Mouse (Mus musculus): ENCODE measurements around the gene Psmg4. TPM values are rescaled to one million over a fixed set of nuclear protein-coding genes. Genes with fewer than 3 reads are reported as not detected.

The Psmg4 gene
- polyA plus RNA-seq, 1 experiment from 2014 or later: 62.9 TPM

DNA sequence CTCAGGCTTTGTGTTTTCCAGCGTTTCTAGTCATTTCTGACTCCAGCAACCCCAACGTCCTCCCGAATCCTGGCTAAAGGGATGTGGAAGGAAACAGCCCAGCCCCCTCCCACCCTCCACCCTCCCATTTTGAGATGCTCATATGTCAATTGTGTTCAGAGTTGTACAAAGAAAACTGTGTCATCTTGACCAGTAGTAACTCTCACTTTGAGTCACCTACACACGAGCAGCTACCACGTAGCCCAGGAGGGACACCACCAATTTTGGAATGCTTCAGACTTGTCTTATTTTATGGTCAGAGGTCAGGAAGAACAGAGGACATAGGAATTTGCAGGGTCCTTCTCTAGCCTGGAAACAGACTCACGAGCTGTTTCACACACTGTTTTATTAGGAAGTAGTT is 11.3 kb downstream of the Psmg4 start:
- H3K36me3 ChIP-seq (ENCODE audit: control insufficient read depth, insufficient read depth, low read length): no peaks in the 10 kb centered on the region
- no peak overlapping the region for H3K4me3 ChIP-seq (replicated peaks; ENCODE audit: low read length)
- H3K9me3 ChIP-seq (replicated peaks; ENCODE audit: control insufficient read depth, low read length): no peaks in the 10 kb centered on the region
- no peak overlapping the region for H3K9ac ChIP-seq (ENCODE audit: low read length)
- no peaks in the 10 kb centered on the region for H3K4me1 ChIP-seq (ENCODE audit: control insufficient read depth, insufficient read depth, low read length)
- ATAC-seq (ENCODE audit: insufficient read depth, low FRiP score): no peak
- H3K27ac ChIP-seq (ENCODE audit: low read length): no peak overlapping the region
- 93% methylated on average over 6 of the region's 6 CpGs for WGBS
- H3K27me3 ChIP-seq (ENCODE audit: control insufficient read depth, insufficient read depth, low read length): no peaks in the 10 kb centered on the region
- no peak overlapping the region for H3K4me2 ChIP-seq (ENCODE audit: low read depth, low read length)

DNA sequence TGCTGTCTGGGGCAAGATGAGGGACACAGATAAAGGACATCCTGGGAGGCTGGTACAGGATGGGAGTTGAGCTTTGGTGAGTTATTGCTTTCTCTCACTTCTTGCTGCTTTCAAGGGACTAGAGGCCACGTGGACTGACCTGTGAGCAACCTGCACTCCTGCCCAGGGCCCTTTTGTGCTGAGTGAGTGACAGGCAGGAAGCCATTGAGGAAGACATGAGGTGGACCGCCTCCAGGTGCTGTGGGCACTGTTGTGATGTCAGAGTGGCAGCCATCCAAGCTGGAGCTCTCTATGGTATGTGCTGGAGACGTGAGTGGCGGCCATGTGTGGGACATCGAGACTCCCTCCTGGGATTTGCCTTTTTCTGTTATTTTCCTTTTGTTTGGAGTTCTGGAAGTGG is 18.9 kb downstream of the Psmg4 start:
- Histone ChIP-seq H3K36me3 (ENCODE audit: control insufficient read depth, insufficient read depth, low read length) (0 out of 2 replicates have a peak, but pooled peaks cover 4% of the 10 kb centered on the region), H3K4me3 (replicated peaks; ENCODE audit: low read length) (no peak overlapping the region), H3K9me3 (replicated peaks; ENCODE audit: control insufficient read depth, low read length) (no peaks in the 10 kb centered on the region), H3K27ac (ENCODE audit: low read length) (no peak overlapping the region), H3K4me2 (ENCODE audit: low read depth, low read length) (no peak overlapping the region), H3K9ac (ENCODE audit: low read length) (no peak overlapping the region), H3K4me1 (ENCODE audit: control insufficient read depth, insufficient read depth, low read length) (no peaks in the 10 kb centered on the region), H3K27me3 (ENCODE audit: control insufficient read depth, insufficient read depth, low read length) (no peaks in the 10 kb centered on the region)
- WGBS: 77% methylated on average over 5 of the region's 5 CpGs
- no peak for ATAC-seq (ENCODE audit: insufficient read depth, low FRiP score)

DNA sequence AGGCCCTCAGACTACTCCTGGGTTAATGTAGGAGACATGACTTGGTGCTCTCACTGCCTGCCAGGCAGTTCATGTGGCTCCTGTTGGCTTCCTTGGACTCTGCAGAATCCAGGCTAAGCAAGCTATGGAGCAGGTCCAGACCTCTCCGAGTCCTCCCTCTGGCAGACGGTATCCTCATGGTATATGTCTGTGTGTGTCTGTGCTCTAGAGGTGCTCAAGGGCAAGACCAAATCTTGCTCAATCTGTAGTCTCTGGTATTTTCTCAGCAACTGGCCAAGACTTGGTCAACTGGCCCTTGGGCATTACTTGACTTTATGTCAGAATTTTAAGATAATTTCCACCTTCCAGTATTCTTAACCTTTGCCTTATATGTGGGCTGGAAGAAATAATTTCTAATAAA is 22.6 kb downstream of the Psmg4 start:
- H3K9ac ChIP-seq (ENCODE audit: low read length): no peak overlapping the region
- H3K27ac ChIP-seq (ENCODE audit: low read length): no peak overlapping the region
- no peak overlapping the region for H3K4me3 ChIP-seq (replicated peaks; ENCODE audit: low read length)
- H3K4me1 ChIP-seq (ENCODE audit: control insufficient read depth, insufficient read depth, low read length): no peaks in the 10 kb centered on the region
- H3K36me3 ChIP-seq (ENCODE audit: control insufficient read depth, insufficient read depth, low read length): 0 out of 2 replicates have a peak, but pooled peaks cover 4% of the 10 kb centered on the region
- no peaks in the 10 kb centered on the region for H3K27me3 ChIP-seq (ENCODE audit: control insufficient read depth, insufficient read depth, low read length)
- H3K9me3 ChIP-seq (replicated peaks; ENCODE audit: control insufficient read depth, low read length): no peaks in the 10 kb centered on the region
- ATAC-seq (ENCODE audit: insufficient read depth, low FRiP score): no peak
- whole genome bisulfite sequencing: 84% methylated on average over 2 of the region's 2 CpGs
- H3K4me2 ChIP-seq (ENCODE audit: low read depth, low read length): no peak overlapping the region

DNA sequence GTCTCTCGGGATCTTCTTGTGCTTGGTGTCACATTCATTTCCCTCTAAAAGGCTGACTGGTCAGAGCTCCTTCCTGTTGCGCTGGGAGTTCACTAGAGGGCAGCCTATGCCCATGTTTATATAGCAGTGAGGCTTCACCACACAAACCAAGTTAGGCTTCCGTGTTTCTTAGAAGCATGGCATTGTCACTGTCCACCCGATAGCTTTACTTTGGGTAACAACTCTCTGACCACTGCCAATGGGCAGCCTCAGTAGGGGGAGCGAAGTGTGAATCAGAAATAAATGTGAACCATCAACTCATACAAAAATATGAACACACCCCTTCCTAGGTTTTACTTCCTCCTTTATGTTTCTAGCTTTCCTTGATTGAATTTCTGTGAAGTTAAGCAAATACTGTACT is 24.8 kb downstream of the Psmg4 start:
- no peak overlapping the region for H3K4me3 ChIP-seq (replicated peaks; ENCODE audit: low read length)
- no peaks in the 10 kb centered on the region for H3K36me3 ChIP-seq (ENCODE audit: control insufficient read depth, insufficient read depth, low read length)
- peak; percentile 72; the same call in 1 of the 2 replicates for ATAC-seq (ENCODE audit: insufficient read depth, low FRiP score)
- H3K9me3 ChIP-seq (replicated peaks; ENCODE audit: control insufficient read depth, low read length): no peaks in the 10 kb centered on the region
- H3K9ac ChIP-seq (ENCODE audit: low read length): no peak overlapping the region
- H3K27me3 ChIP-seq (ENCODE audit: control insufficient read depth, insufficient read depth, low read length): no peaks in the 10 kb centered on the region
- H3K4me1 ChIP-seq (ENCODE audit: control insufficient read depth, insufficient read depth, low read length): no peaks in the 10 kb centered on the region
- no peak overlapping the region for H3K27ac ChIP-seq (ENCODE audit: low read length)
- H3K4me2 ChIP-seq (ENCODE audit: low read depth, low read length): peak overlapping the region; percentile 29; the same call in 1 of the 2 replicates
- WGBS: 10% methylated on average over 5 of the region's 5 CpGs

DNA sequence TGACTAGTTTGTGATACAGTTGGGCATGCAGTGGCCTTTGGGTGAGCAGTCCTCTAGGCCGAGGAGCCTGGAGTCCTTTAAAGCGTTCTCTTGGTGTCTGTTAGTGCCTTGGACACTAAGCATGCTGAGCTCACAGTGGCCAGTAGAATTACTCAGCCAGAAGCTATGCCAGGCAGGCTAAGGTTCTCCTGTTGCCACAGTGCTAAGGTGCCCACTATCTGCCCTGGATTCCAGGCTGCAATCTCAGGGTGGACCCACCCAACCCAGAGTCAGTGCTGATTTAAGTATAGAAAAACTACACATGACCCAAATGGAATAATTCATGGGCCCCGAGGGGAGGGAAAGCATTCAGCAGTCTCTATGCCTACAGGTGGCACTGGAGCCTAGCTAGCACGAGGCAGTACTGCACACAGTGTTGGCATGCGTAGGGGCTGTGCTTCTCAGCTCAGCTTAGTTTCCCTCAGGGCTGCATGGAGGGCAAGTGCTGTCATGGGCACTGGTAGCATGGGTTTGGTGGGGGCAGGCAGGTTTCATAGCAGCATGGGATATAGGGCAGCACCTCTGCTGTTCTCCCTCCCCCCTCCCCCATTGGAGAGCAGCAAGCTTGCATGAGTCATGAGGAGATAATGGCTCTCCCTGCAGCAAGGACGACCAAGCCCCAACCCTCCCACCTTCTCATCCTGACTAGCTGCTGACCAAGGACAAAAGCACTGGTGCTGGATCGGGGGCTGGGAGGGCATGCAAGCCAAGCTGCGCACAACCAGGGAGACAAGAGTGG is 29.8 kb downstream of the Psmg4 start:
- WGBS: 70% methylated on average over 8 of the region's 8 CpGs
- H3K4me3 ChIP-seq (replicated peaks; ENCODE audit: low read length): no peak overlapping the region
- no peak overlapping the region for H3K27ac ChIP-seq (ENCODE audit: low read length)

DNA sequence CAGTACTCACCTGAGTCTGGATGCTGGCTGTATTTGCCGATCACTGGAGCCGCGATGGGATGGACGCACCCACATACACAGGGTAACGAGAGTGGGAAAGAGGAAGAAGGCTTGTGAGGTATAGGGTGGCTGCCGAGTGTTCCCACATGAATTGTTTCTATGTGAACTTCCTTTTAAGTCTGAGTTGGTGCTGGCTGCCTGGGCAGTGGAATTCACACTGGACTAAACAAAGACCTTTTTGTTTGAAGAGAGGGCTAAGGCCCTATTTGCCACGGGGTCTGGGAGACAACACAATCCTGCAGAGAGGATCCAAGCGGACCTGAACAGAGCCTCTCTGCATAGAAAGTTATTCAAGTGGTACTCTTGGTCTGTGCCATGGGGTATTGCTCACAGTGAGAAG is 30.6 kb downstream of the Psmg4 start:
- Histone ChIP-seq H3K36me3 (ENCODE audit: control insufficient read depth, insufficient read depth, low read length) (peaks cover 8% of the 10 kb centered on the region), H3K27me3 (ENCODE audit: control insufficient read depth, insufficient read depth, low read length) (no peaks in the 10 kb centered on the region), H3K27ac (ENCODE audit: low read length) (0 out of 2 replicates have a peak overlapping the region, but pooled peaks have one; percentile 5), H3K4me3 (replicated peaks; ENCODE audit: low read length) (no peak overlapping the region), H3K9me3 (replicated peaks; ENCODE audit: control insufficient read depth, low read length) (no peaks in the 10 kb centered on the region), H3K4me2 (ENCODE audit: low read depth, low read length) (no peak overlapping the region), H3K9ac (ENCODE audit: low read length) (no peak overlapping the region), H3K4me1 (ENCODE audit: control insufficient read depth, insufficient read depth, low read length) (no peaks in the 10 kb centered on the region)
- ATAC-seq (ENCODE audit: insufficient read depth, low FRiP score): no peak
- WGBS: 58% methylated on average over 8 of the region's 8 CpGs

More for the DNA sequence above, 29.8 kb downstream of the Psmg4 start:
- Histone ChIP-seq H3K4me2 (ENCODE audit: low read depth, low read length) (no peak overlapping the region), H3K9me3 (replicated peaks; ENCODE audit: control insufficient read depth, low read length) (no peaks in the 10 kb centered on the region), H3K9ac (ENCODE audit: low read length) (no peak overlapping the region), H3K4me1 (ENCODE audit: control insufficient read depth, insufficient read depth, low read length) (no peaks in the 10 kb centered on the region), H3K27me3 (ENCODE audit: control insufficient read depth, insufficient read depth, low read length) (no peaks in the 10 kb centered on the region), H3K36me3 (ENCODE audit: control insufficient read depth, insufficient read depth, low read length) (peaks cover 8% of the 10 kb centered on the region)
- ATAC-seq (ENCODE audit: insufficient read depth, low FRiP score): peak; percentile 65

DNA sequence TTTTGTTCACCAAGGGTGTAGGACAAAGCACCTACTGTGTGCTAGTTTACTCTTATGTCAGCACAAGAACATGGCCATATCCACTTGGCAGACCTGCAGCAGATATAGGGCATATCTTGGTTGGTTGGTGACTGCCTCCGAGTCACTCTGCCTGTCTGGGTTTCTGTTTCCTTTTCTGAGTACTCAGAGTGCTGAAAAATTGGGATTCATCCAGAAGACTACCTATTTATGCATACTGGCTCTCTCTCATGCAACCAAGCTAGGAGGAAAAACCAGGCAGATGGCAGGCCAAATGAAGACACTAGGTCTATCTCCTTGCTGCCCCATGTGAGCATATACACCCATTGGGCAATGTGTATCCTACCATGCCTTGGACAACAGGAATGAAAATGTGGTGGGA is 32.9 kb downstream of the Psmg4 start:
- Histone ChIP-seq H3K27me3 (ENCODE audit: control insufficient read depth, insufficient read depth, low read length) (no peaks in the 10 kb centered on the region), H3K4me1 (ENCODE audit: control insufficient read depth, insufficient read depth, low read length) (no peaks in the 10 kb centered on the region), H3K4me3 (replicated peaks; ENCODE audit: low read length) (no peak overlapping the region), H3K4me2 (ENCODE audit: low read depth, low read length) (no peak overlapping the region), H3K9me3 (replicated peaks; ENCODE audit: control insufficient read depth, low read length) (no peaks in the 10 kb centered on the region), H3K9ac (ENCODE audit: low read length) (no peak overlapping the region), H3K27ac (ENCODE audit: low read length) (no peak overlapping the region), H3K36me3 (ENCODE audit: control insufficient read depth, insufficient read depth, low read length) (peaks cover 8% of the 10 kb centered on the region)
- ATAC-seq (ENCODE audit: insufficient read depth, low FRiP score): no peak
- WGBS: 96% methylated on average over 1 of the region's 1 CpGs

DNA sequence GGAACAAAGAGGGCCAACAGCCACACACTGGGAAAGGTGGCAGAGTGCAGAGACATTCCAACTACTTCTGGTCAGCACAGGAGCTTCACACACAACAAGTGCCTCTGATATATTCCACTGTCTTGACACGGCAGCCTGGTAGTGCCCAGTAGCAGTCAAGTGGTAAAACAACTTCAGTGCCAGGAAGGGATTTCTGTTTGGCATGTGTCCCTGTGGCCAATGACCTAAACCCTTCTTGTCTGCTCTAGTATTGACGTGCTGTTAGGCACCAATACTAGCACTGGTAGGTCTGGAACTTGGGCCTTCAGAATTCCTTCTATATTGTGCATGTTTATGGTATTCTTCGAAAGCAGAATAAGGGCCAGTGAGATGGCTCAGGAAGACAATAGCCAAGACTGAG is 42.5 kb downstream of the Psmg4 start:
- Histone ChIP-seq H3K27me3 (ENCODE audit: control insufficient read depth, insufficient read depth, low read length) (no peaks in the 10 kb centered on the region), H3K9me3 (replicated peaks; ENCODE audit: control insufficient read depth, low read length) (no peaks in the 10 kb centered on the region), H3K4me2 (ENCODE audit: low read depth, low read length) (no peak overlapping the region), H3K9ac (ENCODE audit: low read length) (no peak overlapping the region), H3K4me1 (ENCODE audit: control insufficient read depth, insufficient read depth, low read length) (no peaks in the 10 kb centered on the region), H3K27ac (ENCODE audit: low read length) (no peak overlapping the region), H3K36me3 (ENCODE audit: control insufficient read depth, insufficient read depth, low read length) (no peaks in the 10 kb centered on the region), H3K4me3 (replicated peaks; ENCODE audit: low read length) (no peak overlapping the region)
- no peak for ATAC-seq (ENCODE audit: insufficient read depth, low FRiP score)
- 88% methylated on average over 3 of the region's 3 CpGs for WGBS

DNA sequence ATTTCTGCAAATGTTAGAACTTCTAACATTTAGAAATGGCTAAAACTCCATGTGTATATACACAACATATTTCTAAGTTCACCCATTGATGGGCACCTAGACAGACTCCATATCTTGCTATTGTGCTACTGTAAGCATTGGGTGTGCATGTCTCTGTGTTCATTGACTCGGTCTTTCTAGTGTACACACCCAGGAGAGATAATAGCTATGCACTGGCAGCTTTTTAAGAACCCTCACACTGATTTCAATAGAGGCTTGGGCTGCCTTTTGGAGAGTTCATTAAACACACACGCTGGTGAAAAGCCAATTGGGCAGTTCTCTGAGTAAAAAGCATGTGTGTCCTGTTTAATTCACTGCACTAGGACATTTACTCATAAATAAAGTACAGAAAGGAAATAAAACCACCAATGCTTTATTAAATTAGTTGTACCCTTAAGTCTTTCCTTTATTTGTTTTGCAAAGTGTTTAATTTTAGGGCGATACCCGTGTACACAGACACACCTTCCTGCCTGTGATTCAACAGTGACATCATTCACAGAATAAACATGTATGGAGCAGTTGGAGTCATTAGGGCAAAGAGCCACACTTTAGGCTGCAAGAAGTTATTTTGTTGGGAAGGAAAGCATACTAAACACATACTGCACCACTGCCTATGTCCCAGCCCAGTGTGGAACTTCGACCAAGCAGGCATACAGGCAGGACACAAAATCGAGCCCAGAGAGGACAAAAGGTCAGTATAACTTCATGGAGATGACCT is 45.1 kb downstream of the Psmg4 start:
- Histone ChIP-seq H3K4me1 (ENCODE audit: control insufficient read depth, insufficient read depth, low read length) (no peaks in the 10 kb centered on the region), H3K9ac (ENCODE audit: low read length) (no peak overlapping the region), H3K27me3 (ENCODE audit: control insufficient read depth, insufficient read depth, low read length) (no peaks in the 10 kb centered on the region), H3K4me3 (replicated peaks; ENCODE audit: low read length) (no peak overlapping the region), H3K4me2 (ENCODE audit: low read depth, low read length) (no peak overlapping the region), H3K27ac (ENCODE audit: low read length) (peak overlapping the region; percentile 66), H3K36me3 (ENCODE audit: control insufficient read depth, insufficient read depth, low read length) (no peaks in the 10 kb centered on the region), H3K9me3 (replicated peaks; ENCODE audit: control insufficient read depth, low read length) (no peaks in the 10 kb centered on the region)
- peak; percentile 82 for ATAC-seq (ENCODE audit: insufficient read depth, low FRiP score)
- 61% methylated on average over 6 of the region's 6 CpGs for WGBS
